In genomic region chr1:23943146-23943940, GRCm38 (mm10) we compare ENCODE assay signal across 12 mouse cellular contexts.
"Had no signal": no experiment of that assay in that cellular context is flagged by ENCODE, and none has a peak within 500 bp of the region (broad histone marks: within the 10 kb centered on the region; RNA-seq: fewer than 3 reads in every experiment).

No protein-coding gene starts in this region.

- H3K4me2 ChIP-seq: liver, embryonic 11.5 days; liver, embryonic 15.5 days; midbrain, embryonic 13.5 days had no signal

- H3K4me1 ChIP-seq: limb, embryonic 10.5 days; liver, embryonic 15.5 days had no signal

- H3K9ac ChIP-seq: liver, embryonic 15.5 days; midbrain, embryonic 13.5 days had no signal

- H3K9me3 ChIP-seq: limb, embryonic 10.5 days; liver, embryonic 15.5 days; midbrain, embryonic 13.5 days had no signal

- H3K4me3 ChIP-seq: left cerebral cortex, adult 2 months; limb, embryonic 10.5 days; liver, embryonic 15.5 days; midbrain, embryonic 13.5 days had no signal

- H3K27ac ChIP-seq: hindbrain, postnatal 0 days; left cerebral cortex, adult 2 months; limb, embryonic 10.5 days; liver, embryonic 15.5 days; midbrain, embryonic 13.5 days had no signal

- H3K36me3 ChIP-seq: limb, embryonic 10.5 days; liver, embryonic 15.5 days; midbrain, embryonic 13.5 days had no signal

- H3K27me3 ChIP-seq: liver, embryonic 15.5 days; midbrain, embryonic 13.5 days had no signal

- DNase-seq: lung, adult 2 months; lung, postnatal 36 days; right cerebral cortex, postnatal 14 days; thymus, adult 18-20 months; thymus, postnatal 14 days had no signal

- ATAC-seq: hindbrain, postnatal 0 days; lung, postnatal 0 days; midbrain, embryonic 13.5 days had no signal
